Mouse (Mus musculus): ENCODE measurements around the gene Tubd1. TPM values are rescaled to one million over a fixed set of nuclear protein-coding genes. Genes with fewer than 3 reads are reported as not detected.

The Tubd1 gene
- polyA plus RNA-seq, 1 experiment: 4.0 TPM

Other genes with a start within 250 kb of the Tubd1 start
- gene Med13, start 187.4 kb upstream of the Tubd1 start, polyA plus RNA-seq (2012; rRNA removed): 13.7 and 29.4 TPM in 2 replicates
- 5.4 and 7.1 TPM in 2 replicates for gene Rnft1, start 60.3 kb upstream of the Tubd1 start, polyA plus RNA-seq (2012; rRNA removed)
- gene Rps6kb1, start 186 bp upstream of the Tubd1 start, polyA plus RNA-seq (2012; rRNA removed): 5.7 and 6.6 TPM in 2 replicates
- gene Vmp1, start 138.8 kb downstream of the Tubd1 start, polyA plus RNA-seq (2012; rRNA removed): 147 and 183 TPM in 2 replicates
- gene Ptrh2, start 139.0 kb downstream of the Tubd1 start, polyA plus RNA-seq (2012; rRNA removed): 4.9 TPM in 2 replicates
- 116 and 130 TPM in 2 replicates for gene Cltc, start 212.6 kb downstream of the Tubd1 start, polyA plus RNA-seq (2012; rRNA removed)